Mouse (Mus musculus) G1E (cell line): ENCODE data around the gene Tmem218. TPM values are rescaled to one million over a fixed set of nuclear protein-coding genes. Genes with fewer than 3 reads are reported as not detected.

ENCODE experiments used
- ATAC-seq: 2 replicates; pipeline ENCODE4 v1.8.0; 2016; ENCODE audit warnings: mild to moderate bottlenecking; ENCODE audit not compliant: insufficient number of reproducible peaks, poor library complexity, low FRiP score, severe bottlenecking; ENCODE audit errors: extremely low read depth
- DNase-seq: peaks from one replicate; pipeline ENCODE4 v3.0.0; 2012; ENCODE audit warnings: low spot score
- H3K27me3 ChIP-seq: 2 replicates; pipeline ENCODE4 v1.6.1; 2012; ENCODE audit warnings: mild to moderate bottlenecking, low read length, inconsistent platforms; ENCODE audit not compliant: insufficient read depth
- H3K36me3 ChIP-seq: replicated peaks from 2 replicates; pipeline ENCODE3; 2012; ENCODE audit warnings: mild to moderate bottlenecking, inconsistent platforms
- H3K4me1 ChIP-seq: 2 replicates; pipeline ENCODE4 v1.6.1; 2012; ENCODE audit warnings: low read depth, low read length, inconsistent platforms, mixed read lengths; ENCODE audit not compliant: insufficient read depth
- H3K4me3 ChIP-seq: 2 replicates; pipeline ENCODE4 v1.5.1; 2012; ENCODE audit warnings: low read depth, mild to moderate bottlenecking, inconsistent platforms, low read length, moderate library complexity, mixed read lengths
- H3K9me3 ChIP-seq: replicated peaks from 2 replicates; pipeline ENCODE4 v1.6.1; 2012; ENCODE audit warnings: inconsistent platforms
- CTCF ChIP-seq: IDR thresholded peaks from 2 replicates; pipeline ENCODE4 v1.5.1; 2012; ENCODE audit warnings: low read depth, low read length, inconsistent platforms, mixed read lengths
- GATA1 ChIP-seq: IDR thresholded peaks from 2 replicates; pipeline ENCODE4 v1.6.1; 2012; ENCODE audit warnings: borderline replicate concordance, low read length, inconsistent platforms, mixed read lengths
- GATA2 ChIP-seq: IDR thresholded peaks from 2 replicates; pipeline ENCODE4 v1.6.1; 2012; ENCODE audit warnings: low read depth, low read length, inconsistent platforms, borderline replicate concordance
- POLR2AphosphoS5 ChIP-seq: IDR thresholded peaks from 2 replicates; pipeline ENCODE4 v1.6.1; 2012; ENCODE audit warnings: low read depth, low read length, inconsistent platforms; ENCODE audit not compliant: insufficient replicate concordance
- TAL1 ChIP-seq: conservative IDR thresholded peaks from 2 replicates; pipeline ENCODE4 v1.6.1; 2012; ENCODE audit warnings: low read depth, low read length, inconsistent platforms, mixed read lengths
- polyA plus RNA-seq: library from polyadenylated mRNA; stranded (reverse); fragments of >175 nt; gene quantifications from 2 replicates; pipeline ENCODE4 v1.2.3, GENCODE M21; 2012
- total RNA-seq, 2 experiments: library from RNA; stranded (forward) in 1 of 2; stranded (reverse) in 1 of 2; fragments of 200-1000 nt in 1 of 2; fragments of >200 nt in 1 of 2; fragmentation: Nextera tagmentation in 1 of 2; gene quantifications; 2 replicates each; pipeline ENCODE4 v1.2.3; 2014 to 2017

The Tmem218 gene
- total and polyA plus RNA-seq, 3 experiments = 0.30 to 3.5 (median 1.7) TPM

- TF ChIP-seq GATA2 (no peak), POLR2AphosphoS5 (no peak), GATA1 (no peak), TAL1 (no peak), CTCF (no peak)
- no peaks in the 10 kb centered on the region for H3K4me1 ChIP-seq
- H3K4me3 ChIP-seq = no peak overlapping the region
- ATAC-seq (no peak), DNase-seq (no peak)
- 0 out of 2 replicates have a peak, but pooled peaks cover 14% of the 10 kb centered on the region for H3K27me3 ChIP-seq
- no peaks in the 10 kb centered on the region for H3K36me3 ChIP-seq
- H3K9me3 ChIP-seq = no peaks in the 10 kb centered on the region
Observed at GRCm38 (mm10) chr9:37178911-37179310, 29.1 kb upstream of the Tmem218 start.

GRCm38 (mm10) chr9:37179596-37179995, 28.4 kb upstream of the Tmem218 start:
- no peak for ATAC-seq

GRCm38 (mm10) chr9:37181596-37181995, 26.4 kb upstream of the Tmem218 start:
- no peak for DNase-seq
- H3K4me1 ChIP-seq = no peaks in the 10 kb centered on the region
- no peak for TF ChIP-seq POLR2AphosphoS5
- no peak for TF ChIP-seq GATA1
- no peak for TF ChIP-seq GATA2

More at GRCm38 (mm10) chr9:37179596-37179995, 28.4 kb upstream of the Tmem218 start:
- Histone ChIP-seq H3K36me3 (no peaks in the 10 kb centered on the region), H3K27me3 (0 out of 2 replicates have a peak, but pooled peaks cover 14% of the 10 kb centered on the region), H3K4me3 (no peak overlapping the region), H3K9me3 (no peaks in the 10 kb centered on the region), H3K4me1 (no peaks in the 10 kb centered on the region)
- no peak for DNase-seq
- TF ChIP-seq GATA2 = no peak
- no peak for TF ChIP-seq TAL1
- no peak for TF ChIP-seq GATA1
- no peak for TF ChIP-seq CTCF
- TF ChIP-seq POLR2AphosphoS5 = no peak

GRCm38 (mm10) chr9:37183176-37183575, 24.8 kb upstream of the Tmem218 start:
- TF ChIP-seq TAL1 (no peak), GATA2 (no peak), CTCF (no peak), GATA1 (no peak), POLR2AphosphoS5 (no peak)
- H3K9me3 ChIP-seq = no peaks in the 10 kb centered on the region
- H3K27me3 ChIP-seq = 0 out of 2 replicates have a peak, but pooled peaks cover 11% of the 10 kb centered on the region
- H3K36me3 ChIP-seq = no peaks in the 10 kb centered on the region
- H3K4me1 ChIP-seq = no peaks in the 10 kb centered on the region
- DNase-seq (no peak), ATAC-seq (no peak)
- no peak overlapping the region for H3K4me3 ChIP-seq

More at GRCm38 (mm10) chr9:37181596-37181995, 26.4 kb upstream of the Tmem218 start:
- 0 out of 2 replicates have a peak, but pooled peaks cover 13% of the 10 kb centered on the region for H3K27me3 ChIP-seq
- H3K9me3 ChIP-seq = no peaks in the 10 kb centered on the region
- no peak for ATAC-seq
- no peak overlapping the region for H3K4me3 ChIP-seq
- no peaks in the 10 kb centered on the region for H3K36me3 ChIP-seq

GRCm38 (mm10) chr9:37187407-37187806, 20.6 kb upstream of the Tmem218 start:
- Histone ChIP-seq H3K27me3 (no peaks in the 10 kb centered on the region), H3K4me1 (no peaks in the 10 kb centered on the region), H3K36me3 (no peaks in the 10 kb centered on the region), H3K9me3 (no peaks in the 10 kb centered on the region), H3K4me3 (no peak overlapping the region)
- TF ChIP-seq POLR2AphosphoS5 (no peak), GATA2 (no peak), TAL1 (no peak), CTCF (no peak), GATA1 (no peak)
- ATAC-seq (no peak), DNase-seq (no peak)

- Histone ChIP-seq H3K4me3 (no peak overlapping the region), H3K9me3 (no peaks in the 10 kb centered on the region), H3K27me3 (no peaks in the 10 kb centered on the region), H3K4me1 (no peaks in the 10 kb centered on the region), H3K36me3 (no peaks in the 10 kb centered on the region)
- TF ChIP-seq GATA2 (no peak), TAL1 (no peak), GATA1 (no peak), POLR2AphosphoS5 (no peak), CTCF (no peak)
- no peak for DNase-seq
- no peak for ATAC-seq
Observed at GRCm38 (mm10) chr9:37188024-37188423, 20.0 kb upstream of the Tmem218 start.
